Mouse (Mus musculus) midbrain, embryonic 14.5 days (tissue): Measurements from ENCODE around the gene Rassf6. TPM values are rescaled to one million over a fixed set of nuclear protein-coding genes. Genes with fewer than 3 reads are reported as not detected.

Experiments used
- ATAC-seq: fragments of 200-750 bp; cut with Nextera tagmentation; 2 replicates; pipeline ENCODE4 v1.8.0; 2017; ENCODE audit warnings: moderate number of reproducible peaks, moderate library complexity; ENCODE audit not compliant: low FRiP score, low TSS enrichment
- DNase-seq: peaks from one replicate; pipeline ENCODE4 v3.0.0-alpha.2; 2015
- H3K27ac ChIP-seq: fragments of 300-500 bp; sonication (generic); replicated peaks from 2 replicates; pipeline ENCODE4 v1.5.1; 2014; ENCODE audit warnings: mild to moderate bottlenecking, low read depth, low read length, moderate library complexity
- H3K27me3 ChIP-seq: fragments of 300-500 bp; sonication (generic); 2 replicates; pipeline ENCODE4 v1.6.1; 2014; ENCODE audit warnings: low read length, control low read depth, mixed read lengths; ENCODE audit not compliant: control insufficient read depth, insufficient read depth
- H3K36me3 ChIP-seq: fragments of 300-500 bp; sonication (generic); 2 replicates; pipeline ENCODE4 v1.6.1; 2014; ENCODE audit warnings: low read length, control low read depth; ENCODE audit not compliant: control insufficient read depth, insufficient read depth
- H3K4me1 ChIP-seq: fragments of 300-500 bp; sonication (generic); 2 replicates; pipeline ENCODE4 v1.6.1; 2014; ENCODE audit warnings: mild to moderate bottlenecking, antibody characterized with exemption, low read length, control low read depth; ENCODE audit not compliant: control insufficient read depth, insufficient read depth
- H3K4me2 ChIP-seq: fragments of 300-500 bp; sonication (generic); 2 replicates; pipeline ENCODE4 v1.6.1; 2014; ENCODE audit warnings: mild to moderate bottlenecking, low read length, moderate library complexity
- H3K4me3 ChIP-seq: fragments of 300-500 bp; sonication (generic); replicated peaks from 2 replicates; pipeline ENCODE4 v1.5.1; 2014; ENCODE audit warnings: low read depth, low read length
- H3K9ac ChIP-seq: fragments of 300-500 bp; sonication (generic); replicated peaks from 2 replicates; pipeline ENCODE4 v1.6.1; 2014; ENCODE audit warnings: mild to moderate bottlenecking, low read length, moderate library complexity
- H3K9me3 ChIP-seq: fragments of 300-500 bp; sonication (generic); 2 replicates; pipeline ENCODE4 v1.6.1; 2016; ENCODE audit warnings: low read length, control low read depth, mixed read lengths; ENCODE audit not compliant: control insufficient read depth
- WGBS: fragments of 180-500 bp; shearing (Covaris S2); extraction: QIAGEN DNeasy Blood & Tissue Kit; methylation state at CpG from one replicate; pipeline ENCODE4 v1.1.7; 2014; 5-methylcytosine and 5-hydroxymethylcytosine counted together
- polyA plus RNA-seq: library from polyadenylated mRNA; unstranded; fragments of >200 nt; fragmentation: Nextera tagmentation; extraction: Ambion mirVana; gene quantifications from 2 replicates; pipeline ENCODE4 v1.2.1, GENCODE M21; 2014

Gene Rassf6
- polyA plus RNA-seq, 1 experiment from 2014 or later = 0.68 TPM

DNA sequence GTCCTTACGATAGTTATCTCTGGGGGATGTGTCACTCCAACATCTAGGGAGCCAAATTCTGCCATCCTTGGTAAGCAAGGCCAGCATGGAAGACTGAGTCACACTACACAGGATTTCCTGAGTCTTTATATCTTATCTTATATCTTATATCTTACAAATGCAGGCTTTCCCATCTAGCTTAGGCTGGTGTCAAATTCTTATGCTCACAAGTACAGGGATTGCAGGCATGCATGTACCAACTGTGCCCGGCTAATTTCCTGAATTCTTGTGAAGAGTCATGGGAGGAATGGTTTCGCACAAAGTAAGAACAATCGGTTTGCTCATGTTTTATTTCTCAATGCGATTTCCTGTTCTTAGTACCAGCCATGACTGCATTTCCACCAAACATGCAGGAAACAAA, 20.0 kb upstream of the Rassf6 start:
- H3K27ac ChIP-seq = no peak overlapping the region
- ATAC-seq (no peak), DNase-seq (no peak)
- H3K27me3 ChIP-seq = no peaks in the 10 kb centered on the region
- 91% methylated on average over 5 of the region's 5 CpGs for WGBS
- no peak overlapping the region for H3K4me3 ChIP-seq
- no peaks in the 10 kb centered on the region for H3K9me3 ChIP-seq
- H3K36me3 ChIP-seq = no peaks in the 10 kb centered on the region
- no peak overlapping the region for H3K4me2 ChIP-seq
- no peak overlapping the region for H3K9ac ChIP-seq
- no peaks in the 10 kb centered on the region for H3K4me1 ChIP-seq

DNA sequence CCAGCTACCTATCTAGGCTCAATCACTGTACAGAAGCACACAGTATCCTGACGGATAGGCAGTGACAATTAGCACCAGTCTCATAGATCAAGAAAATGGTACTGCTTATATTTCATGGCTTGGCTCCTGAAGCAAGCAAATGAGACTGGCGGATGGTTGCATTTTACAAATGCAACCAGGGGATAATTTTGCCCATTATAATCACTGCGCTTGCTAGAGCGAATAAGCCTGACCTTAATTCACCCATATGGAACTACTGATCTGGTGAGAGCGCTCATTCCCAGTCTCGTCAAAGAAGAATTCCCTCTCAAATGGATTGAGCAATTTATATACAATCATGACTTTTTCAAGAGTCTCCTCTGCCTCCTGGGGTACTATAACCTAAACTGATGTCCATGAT, 16.2 kb upstream of the Rassf6 start:
- 91% methylated on average over 6 of the region's 6 CpGs for WGBS
- no peak overlapping the region for H3K9ac ChIP-seq
- ATAC-seq (no peak), DNase-seq (no peak)
- H3K4me1 ChIP-seq = no peaks in the 10 kb centered on the region
- H3K27ac ChIP-seq = no peak overlapping the region
- H3K36me3 ChIP-seq = no peaks in the 10 kb centered on the region
- no peak overlapping the region for H3K4me2 ChIP-seq
- no peaks in the 10 kb centered on the region for H3K27me3 ChIP-seq
- no peak overlapping the region for H3K4me3 ChIP-seq
- H3K9me3 ChIP-seq = no peaks in the 10 kb centered on the region

DNA sequence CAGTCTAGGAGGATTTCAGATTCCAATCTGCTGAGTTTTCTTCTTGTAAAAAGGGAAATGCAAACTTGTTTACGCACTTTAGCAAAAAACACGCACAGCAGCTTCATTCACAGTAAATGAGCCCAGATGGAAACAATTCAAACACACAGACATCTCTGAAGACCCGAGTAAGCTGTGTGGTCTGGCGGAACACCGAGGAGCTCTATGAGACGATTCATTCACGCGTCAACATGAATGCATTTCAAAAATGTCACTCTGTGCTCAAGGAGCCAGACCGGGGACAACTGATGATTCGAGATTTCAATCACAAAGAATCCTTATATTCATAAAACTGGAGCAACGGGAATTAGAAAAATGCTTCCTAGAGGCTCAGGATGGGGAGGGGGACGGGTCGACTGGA, 15.4 kb upstream of the Rassf6 start:
- Histone ChIP-seq H3K36me3 (no peaks in the 10 kb centered on the region), H3K4me2 (no peak overlapping the region), H3K27ac (no peak overlapping the region), H3K4me1 (no peaks in the 10 kb centered on the region), H3K9me3 (no peaks in the 10 kb centered on the region), H3K27me3 (no peaks in the 10 kb centered on the region), H3K9ac (no peak overlapping the region), H3K4me3 (no peak overlapping the region)
- DNase-seq (no peak), ATAC-seq (no peak)
- 69% methylated on average over 13 of the region's 13 CpGs for WGBS

DNA sequence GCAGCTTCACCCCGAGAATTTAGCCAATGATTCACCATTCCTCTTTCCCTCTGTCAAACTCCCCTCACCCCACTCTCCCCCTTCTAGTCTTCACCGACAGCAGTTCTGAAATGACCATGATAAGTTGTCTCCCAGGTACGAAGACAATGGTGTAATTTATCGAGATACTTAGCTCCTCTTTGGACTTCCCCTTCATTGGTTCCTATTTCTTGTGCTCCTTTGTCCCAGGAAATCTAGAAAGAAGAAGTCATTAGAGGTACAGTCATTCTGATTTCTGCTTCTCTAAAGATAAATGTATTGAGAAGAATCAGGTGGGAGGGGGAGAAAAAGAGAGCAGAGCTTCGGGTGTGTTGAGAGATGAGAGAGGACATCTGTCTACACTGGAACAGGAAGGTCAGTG, 14.3 kb upstream of the Rassf6 start:
- Histone ChIP-seq H3K27ac (no peak overlapping the region), H3K4me3 (no peak overlapping the region), H3K9me3 (no peaks in the 10 kb centered on the region), H3K36me3 (no peaks in the 10 kb centered on the region), H3K9ac (no peak overlapping the region), H3K4me1 (no peaks in the 10 kb centered on the region), H3K27me3 (no peaks in the 10 kb centered on the region), H3K4me2 (no peak overlapping the region)
- ATAC-seq (no peak), DNase-seq (no peak)
- 83% methylated on average over 5 of the region's 5 CpGs for WGBS

DNA sequence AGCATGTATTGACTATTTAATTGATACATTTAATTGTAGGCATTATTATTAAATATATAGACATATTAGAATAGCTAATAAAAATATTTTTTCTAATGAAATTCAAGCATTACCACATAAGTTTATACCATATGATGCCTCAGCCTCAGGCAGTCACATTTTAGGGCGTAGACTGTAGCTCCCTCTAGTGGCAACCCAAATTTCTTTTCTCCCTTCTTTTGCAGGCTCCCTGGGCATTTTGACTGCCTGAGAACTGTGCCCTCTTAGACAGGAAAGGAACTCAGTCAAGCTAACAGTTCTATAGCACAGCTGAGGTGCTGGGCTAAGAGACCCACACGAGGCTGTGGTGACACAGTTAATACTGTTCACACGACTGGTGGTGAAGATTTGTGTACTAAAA, 12.3 kb upstream of the Rassf6 start:
- H3K4me3 ChIP-seq = no peak overlapping the region
- H3K27ac ChIP-seq = no peak overlapping the region
- no peaks in the 10 kb centered on the region for H3K27me3 ChIP-seq
- H3K36me3 ChIP-seq = no peaks in the 10 kb centered on the region
- H3K4me2 ChIP-seq = no peak overlapping the region
- peak; percentile 86 for DNase-seq
- H3K4me1 ChIP-seq = no peaks in the 10 kb centered on the region
- no peak overlapping the region for H3K9ac ChIP-seq
- no peaks in the 10 kb centered on the region for H3K9me3 ChIP-seq
- WGBS = 11% methylated on average over 3 of the region's 3 CpGs
- peak; percentile 62; the same call in 1 of the 2 replicates for ATAC-seq

DNA sequence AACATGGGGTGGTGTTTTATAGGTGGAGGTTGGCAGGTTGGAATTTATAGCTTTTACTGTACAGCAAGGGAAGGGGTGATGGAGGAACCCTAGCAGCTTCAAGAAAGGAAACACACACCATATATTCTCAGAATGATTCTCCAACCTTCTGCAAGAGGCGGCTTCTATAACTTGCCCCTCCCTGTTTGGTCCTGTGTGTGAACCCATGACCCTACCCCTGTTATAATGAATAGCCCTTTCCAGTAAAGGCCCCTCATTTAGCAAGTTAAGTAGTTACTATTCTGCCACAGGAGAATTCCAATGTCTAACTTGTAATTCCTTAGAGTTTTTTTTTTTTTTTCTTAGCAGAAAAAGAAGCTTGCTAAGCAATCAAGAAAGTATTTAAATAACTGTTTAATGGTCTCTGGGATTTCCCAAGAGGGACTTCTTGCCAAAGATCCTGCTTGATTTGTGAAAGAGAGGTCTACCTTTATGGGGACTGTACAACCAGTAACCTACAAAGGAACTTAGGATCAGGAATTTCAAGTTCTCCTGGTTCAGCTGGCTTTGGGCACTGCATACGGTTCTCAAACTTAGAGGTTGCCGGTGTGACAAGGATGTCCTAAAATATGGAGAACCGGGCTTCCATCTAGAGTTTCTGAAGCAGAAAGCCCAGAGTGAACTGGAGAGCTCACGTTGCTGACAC, 10.2 kb upstream of the Rassf6 start:
- 81% methylated on average over 5 of the region's 5 CpGs for WGBS
- Histone ChIP-seq H3K27me3 (no peaks in the 10 kb centered on the region), H3K9ac (no peak overlapping the region), H3K4me1 (no peaks in the 10 kb centered on the region), H3K9me3 (no peaks in the 10 kb centered on the region), H3K36me3 (no peaks in the 10 kb centered on the region), H3K4me2 (no peak overlapping the region), H3K27ac (no peak overlapping the region), H3K4me3 (no peak overlapping the region)
- DNase-seq (no peak), ATAC-seq (no peak)

DNA sequence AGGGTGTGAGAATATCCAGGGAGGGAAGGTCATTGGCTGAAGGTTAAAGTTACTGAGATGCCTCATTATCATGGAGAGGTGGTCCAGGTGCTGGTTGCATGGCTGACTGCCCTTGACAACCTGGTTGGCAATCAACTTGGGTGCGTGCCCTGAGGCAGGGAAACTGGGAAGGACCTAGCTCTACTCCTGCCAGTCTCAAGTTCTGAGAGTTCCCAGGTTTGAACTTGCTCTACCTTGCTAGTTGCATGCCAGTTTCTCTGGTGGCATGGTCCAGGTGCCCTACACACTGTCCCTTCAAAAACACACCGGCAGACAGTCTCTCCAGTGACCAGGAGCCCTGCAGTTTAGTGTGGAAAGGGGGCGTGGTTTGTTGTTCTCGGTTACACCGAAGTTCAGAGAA, 7.0 kb upstream of the Rassf6 start:
- Histone ChIP-seq H3K27me3 (no peaks in the 10 kb centered on the region), H3K4me3 (no peak overlapping the region), H3K4me2 (no peak overlapping the region), H3K9ac (no peak overlapping the region), H3K9me3 (no peaks in the 10 kb centered on the region), H3K27ac (no peak overlapping the region), H3K36me3 (no peaks in the 10 kb centered on the region), H3K4me1 (no peaks in the 10 kb centered on the region)
- DNase-seq = no peak
- WGBS = 80% methylated on average over 5 of the region's 5 CpGs
- no peak for ATAC-seq

DNA sequence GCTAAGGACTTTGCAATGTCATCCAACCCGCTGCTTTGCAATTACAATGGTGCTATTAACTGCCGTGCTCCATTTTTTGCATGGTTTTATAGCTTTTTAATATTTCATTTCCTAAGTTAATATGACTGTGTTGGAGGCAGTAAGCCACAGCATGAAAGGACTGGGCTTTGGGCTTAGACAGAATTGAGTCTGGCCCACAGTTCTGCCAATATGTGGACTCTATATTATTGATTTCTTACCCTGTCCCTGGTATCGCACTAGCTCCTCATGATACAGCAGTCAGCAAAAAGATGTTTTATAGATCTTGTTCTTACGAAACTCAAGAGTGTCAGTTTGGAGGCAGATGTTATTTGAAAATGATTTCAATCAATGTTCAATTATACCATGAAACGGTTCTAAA, 5.9 kb upstream of the Rassf6 start:
- Histone ChIP-seq H3K4me3 (no peak overlapping the region), H3K4me2 (no peak overlapping the region), H3K27me3 (no peaks in the 10 kb centered on the region), H3K27ac (no peak overlapping the region), H3K36me3 (no peaks in the 10 kb centered on the region), H3K4me1 (no peaks in the 10 kb centered on the region), H3K9ac (no peak overlapping the region), H3K9me3 (no peaks in the 10 kb centered on the region)
- ATAC-seq (no peak), DNase-seq (no peak)
- WGBS = 86% methylated on average over 5 of the region's 5 CpGs

DNA sequence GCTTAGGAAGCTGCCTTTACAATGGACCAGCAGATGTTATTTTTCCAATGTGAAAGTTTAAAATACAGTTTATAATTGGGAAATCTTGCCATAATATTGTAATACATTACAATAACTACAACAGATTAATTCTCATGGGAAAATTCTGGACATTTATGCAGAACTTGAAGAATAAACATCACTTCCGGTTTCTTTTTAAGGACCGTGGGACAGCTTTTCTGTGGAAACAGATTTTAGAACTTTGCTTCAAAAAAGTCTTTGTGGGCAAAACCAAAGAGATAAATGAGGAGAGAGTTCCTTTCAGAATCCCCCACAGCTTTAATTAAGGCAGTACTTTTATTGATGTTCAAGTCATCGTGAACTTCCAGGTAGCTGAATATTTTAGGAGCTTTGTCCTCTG, 5.1 kb upstream of the Rassf6 start:
- Histone ChIP-seq H3K27me3 (peaks cover 1% of the 10 kb centered on the region; the same call in 1 of the 2 replicates), H3K4me2 (no peak overlapping the region), H3K27ac (no peak overlapping the region), H3K4me1 (0 out of 2 replicates have a peak, but pooled peaks cover under 1% of the 10 kb centered on the region), H3K36me3 (no peaks in the 10 kb centered on the region), H3K9ac (no peak overlapping the region), H3K4me3 (no peak overlapping the region), H3K9me3 (no peaks in the 10 kb centered on the region)
- DNase-seq (no peak), ATAC-seq (no peak)
- 86% methylated on average over 3 of the region's 3 CpGs for WGBS
